Mouse (Mus musculus) spleen, adult 10 weeks (tissue): ENCODE measurements around the gene Zfp26. TPM values are rescaled to one million over a fixed set of nuclear protein-coding genes. Genes with fewer than 3 reads are reported as not detected.

Experiments used
- polyA plus RNA-seq: library from polyadenylated mRNA; stranded (reverse); fragments of 350-450 nt; fragmentation: Illumina TruSeq; extraction: RNeasy Lipid Tissue Mini Kit (QIAGEN cat#74804); gene quantifications from one replicate; pipeline ENCODE4 v1.2.3, GENCODE M21; 2015; ENCODE audit warnings: low replicate concordance; ENCODE audit not compliant: insufficient read depth

Zfp26 gene
- 32.2 TPM for polyA plus RNA-seq

GRCm38 (mm10) chr9:20459377-20460317 lies at the start of gene Zfp26:
Gene Zfp26 (minus strand): TSS chr9:20460162.

GRCm38 (mm10) chr9:20492527-20493233 lies 32.7 kb upstream of the Zfp26 start, which contains the start of gene Zfp426:
Gene Zfp426 (minus strand): TSS chr9:20492746.

DNA sequence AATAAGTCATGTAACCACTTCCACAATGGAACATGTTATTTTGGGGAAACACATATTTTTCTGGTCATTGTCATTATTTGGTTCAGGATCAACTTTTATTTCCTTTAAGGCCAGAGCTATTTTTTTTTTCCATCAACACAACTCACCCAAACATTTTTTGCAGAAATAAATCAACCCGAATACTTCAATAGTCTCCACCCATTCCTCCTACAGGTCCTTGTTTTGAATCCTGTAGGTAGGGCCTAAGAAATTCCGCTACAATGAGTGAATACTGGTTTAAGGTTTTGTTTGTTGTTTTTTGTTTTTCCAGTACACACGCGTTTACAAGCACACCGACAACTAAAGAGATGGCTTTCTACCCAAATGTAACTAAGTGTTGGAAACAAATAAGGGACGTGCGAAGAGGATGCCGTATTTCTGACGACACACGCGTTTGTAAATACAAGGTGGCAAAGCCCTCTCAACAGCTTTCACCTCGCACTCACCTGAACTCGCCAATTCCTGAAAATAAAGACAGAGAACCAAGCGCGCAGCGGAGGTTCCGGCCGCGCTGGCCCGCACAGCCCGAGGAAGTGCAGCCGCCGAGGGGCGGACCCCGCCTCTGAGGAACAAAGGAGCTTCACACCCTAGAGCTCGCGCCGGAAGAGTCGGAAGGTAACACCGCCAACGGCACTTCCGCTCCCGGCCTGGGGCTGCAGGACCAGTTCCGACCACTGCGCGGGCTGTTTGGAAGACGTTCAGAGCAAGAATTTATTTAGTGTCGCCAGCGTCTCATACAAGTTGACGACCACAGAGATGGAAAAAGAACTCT lies 75.2 kb downstream of the Zfp26 start, which contains the start of gene Zfp560:
TSS of gene Zfp560 (minus strand) at position 646 of the 811 bp plus-strand sequence.

Other genes with a start within 250 kb of the Zfp26 start
- gene Olfr871, start 248.0 kb downstream of the Zfp26 start, polyA plus RNA-seq, result not detected
- gene Olfr872, start 223.0 kb downstream of the Zfp26 start, polyA plus RNA-seq, result not detected
- not detected for gene Olfr39, start 177.8 kb downstream of the Zfp26 start, polyA plus RNA-seq
- not detected for gene Olfr873, start 161.6 kb downstream of the Zfp26 start, polyA plus RNA-seq
- gene Olfr18, start 124.1 kb downstream of the Zfp26 start, polyA plus RNA-seq, result not detected
- 18.1 TPM for gene Zfp560, start 75.0 kb downstream of the Zfp26 start, polyA plus RNA-seq
- 44.9 TPM for gene Zfp426, start 32.6 kb upstream of the Zfp26 start, polyA plus RNA-seq
- 33.8 TPM for gene Zfp266, start 61.3 kb upstream of the Zfp26 start, polyA plus RNA-seq
- 14.9 TPM for gene Zfp846, start 121.1 kb upstream of the Zfp26 start, polyA plus RNA-seq
- gene Ubl5, start 182.7 kb upstream of the Zfp26 start, polyA plus RNA-seq, result 294 TPM
- 55.6 TPM for gene Fbxl12, start 184.6 kb upstream of the Zfp26 start, polyA plus RNA-seq
- gene Pin1, start 191.9 kb upstream of the Zfp26 start, polyA plus RNA-seq, result 4.3 TPM